Mouse (Mus musculus): ENCODE data around the gene Tmem217.

The Tmem217 gene

DNA sequence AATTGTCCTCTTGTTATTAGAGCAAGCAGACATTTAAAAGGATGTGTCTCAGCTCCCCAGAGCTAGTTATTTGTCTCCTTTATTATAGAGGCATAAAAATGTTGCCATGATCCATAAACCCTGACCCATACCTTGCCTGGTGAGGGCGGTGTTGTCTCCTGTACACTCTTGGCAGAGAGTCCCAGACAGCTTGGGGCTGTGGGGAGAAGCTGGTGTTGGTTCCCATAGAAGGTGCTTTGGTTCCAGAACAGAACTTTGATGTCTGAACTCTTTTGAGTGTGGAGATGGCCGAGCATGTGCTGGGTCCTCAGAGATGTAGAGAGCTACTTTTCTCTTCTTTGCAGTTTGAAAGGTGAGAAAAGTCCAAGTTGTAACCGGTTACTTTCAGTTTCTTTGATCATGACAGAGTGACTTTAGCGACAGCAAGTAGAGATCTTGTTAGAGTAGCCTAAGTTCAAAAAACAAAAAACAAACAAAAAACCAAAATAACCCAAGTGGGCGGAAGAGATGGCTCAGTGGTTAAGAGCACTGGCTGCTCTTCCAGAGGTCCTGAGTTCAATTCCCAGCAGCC is at the start of gene Tmem217:
Gene Tmem217 (minus strand): TSS at position 224 of the 571 bp plus-strand sequence.
- no peak for DNase-seq

DNA sequence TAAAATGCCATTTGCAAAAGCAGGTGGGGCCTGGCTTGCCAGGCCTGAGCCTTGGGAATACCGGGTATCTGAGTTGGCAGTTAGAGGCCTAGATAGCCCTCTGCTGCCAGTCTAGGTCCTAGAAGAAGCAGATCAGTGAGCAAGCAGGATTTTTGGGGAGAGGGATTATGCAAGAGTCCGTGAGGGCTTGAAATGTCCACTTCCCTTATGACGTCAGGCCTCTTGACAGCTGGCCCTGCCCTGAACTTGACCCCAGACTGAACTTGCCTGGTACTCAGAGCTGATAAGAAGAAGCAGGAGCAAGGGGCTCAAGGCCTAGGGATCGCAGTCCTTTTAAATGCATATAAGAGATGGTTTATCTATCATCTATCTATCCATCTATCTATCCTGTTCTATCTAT is 49.2 kb upstream of the Tmem217 start:
- DNase-seq, result peak; percentile 39

GRCm38 (mm10) chr17:29599537-29599936 is 47.4 kb upstream of the Tmem217 start:
- peak; percentile 59 for DNase-seq

DNA sequence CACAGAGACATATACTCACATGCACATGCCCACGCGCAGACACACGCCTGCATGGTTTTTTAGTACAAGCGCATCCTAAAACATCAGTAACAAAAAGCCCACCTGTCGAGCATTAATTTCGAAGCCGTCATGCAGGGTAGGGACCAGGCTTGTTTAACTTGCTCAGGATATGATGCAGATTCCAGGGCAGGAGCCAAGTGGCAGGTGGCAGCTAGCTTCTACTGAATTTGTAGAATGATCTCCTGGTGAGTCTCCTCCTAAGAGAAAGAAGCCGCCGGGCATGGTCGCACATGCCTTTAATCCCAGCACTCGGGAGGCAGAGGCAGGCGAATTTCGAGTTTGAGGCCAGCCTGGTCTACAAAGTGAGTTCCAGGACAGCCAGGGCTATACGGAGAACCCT is 46.9 kb upstream of the Tmem217 start:
- no peak for DNase-seq

DNA sequence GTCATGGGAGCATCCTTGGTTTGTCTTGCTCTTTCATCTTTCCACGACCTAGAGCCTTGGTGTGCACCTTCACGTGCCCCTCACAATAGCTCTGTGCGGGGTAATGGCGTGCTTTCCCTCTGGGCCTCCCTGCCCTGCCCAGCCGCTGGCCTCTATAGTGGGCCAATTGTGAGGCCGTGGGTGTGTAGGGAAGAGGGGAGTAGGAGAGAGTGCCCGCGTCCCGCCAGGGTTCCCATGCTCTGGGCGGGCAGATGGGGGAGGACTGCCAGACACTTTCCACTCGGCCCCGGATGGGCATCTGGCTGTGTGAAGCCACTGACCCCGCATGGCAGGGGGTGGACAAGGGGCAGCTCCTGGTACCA is 44.6 kb upstream of the Tmem217 start:
- no peak for DNase-seq

DNA sequence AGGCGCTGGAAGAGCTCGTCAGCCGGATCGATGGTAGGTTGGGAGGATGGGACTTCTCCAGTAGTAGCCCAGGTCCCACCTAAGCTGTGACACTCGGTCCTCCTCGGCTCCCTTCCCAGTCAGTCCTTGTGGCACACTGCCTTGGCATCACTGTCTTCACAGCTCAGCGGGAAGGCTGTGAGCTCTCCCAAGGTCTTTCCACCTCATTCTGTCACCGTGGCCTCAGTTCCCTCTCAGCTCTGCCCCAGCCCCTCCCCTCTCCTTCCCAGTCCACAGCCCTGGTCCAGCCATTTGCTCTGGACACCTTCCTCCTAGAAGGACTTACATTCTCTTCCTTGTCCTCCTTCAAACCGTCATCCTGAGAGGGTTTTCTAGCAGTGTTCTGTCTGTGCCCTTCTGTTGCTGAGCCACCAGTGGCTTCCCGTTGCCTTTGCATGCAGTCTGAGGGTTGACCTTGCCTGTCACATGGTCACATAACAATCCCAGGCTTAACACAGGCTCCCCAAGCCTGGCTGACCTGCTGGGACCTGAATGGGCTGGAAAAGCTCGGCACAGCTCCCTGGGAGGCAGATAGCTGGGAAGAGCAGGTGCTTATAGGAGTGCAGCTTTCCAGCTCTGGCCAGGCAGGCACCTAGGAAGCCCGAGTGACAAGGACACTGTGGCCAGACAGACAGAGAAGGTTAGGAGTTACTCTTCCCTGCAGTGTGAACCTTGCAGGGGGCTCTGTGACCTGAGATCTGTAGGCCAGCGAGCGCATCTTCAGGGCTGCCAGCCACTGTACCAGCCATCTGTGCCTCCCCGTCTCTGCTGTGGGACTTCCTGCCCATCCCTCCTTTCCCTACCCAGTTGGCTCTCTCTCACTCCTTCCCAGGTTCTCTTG is 43.9 kb upstream of the Tmem217 start:
- peak; percentile 38 for DNase-seq

- no peak for DNase-seq
Observed at GRCm38 (mm10) chr17:29589221-29589898, 37.2 kb upstream of the Tmem217 start.

- no peak for DNase-seq
Observed at GRCm38 (mm10) chr17:29586921-29587320, 34.7 kb upstream of the Tmem217 start.

DNA sequence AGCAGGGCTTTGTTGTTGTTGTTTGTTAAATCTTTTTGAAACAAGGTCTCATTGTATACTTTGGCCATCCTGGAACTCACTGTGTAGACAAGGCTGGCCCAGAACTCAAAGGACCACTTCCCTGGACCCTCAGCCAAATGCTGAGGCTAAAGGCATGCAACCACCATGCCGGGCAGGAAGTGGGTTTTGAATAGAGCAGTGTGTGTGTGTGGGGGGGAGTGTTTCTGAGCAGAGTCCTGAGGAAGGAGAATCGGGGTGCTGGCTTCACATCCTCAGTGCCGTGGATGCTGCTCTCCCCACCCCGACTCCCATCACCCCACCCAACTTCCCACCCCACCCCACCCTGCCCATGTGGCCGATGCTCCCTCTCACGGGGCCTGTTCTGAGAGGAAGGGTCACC is 33.3 kb upstream of the Tmem217 start:
- no peak for DNase-seq

DNA sequence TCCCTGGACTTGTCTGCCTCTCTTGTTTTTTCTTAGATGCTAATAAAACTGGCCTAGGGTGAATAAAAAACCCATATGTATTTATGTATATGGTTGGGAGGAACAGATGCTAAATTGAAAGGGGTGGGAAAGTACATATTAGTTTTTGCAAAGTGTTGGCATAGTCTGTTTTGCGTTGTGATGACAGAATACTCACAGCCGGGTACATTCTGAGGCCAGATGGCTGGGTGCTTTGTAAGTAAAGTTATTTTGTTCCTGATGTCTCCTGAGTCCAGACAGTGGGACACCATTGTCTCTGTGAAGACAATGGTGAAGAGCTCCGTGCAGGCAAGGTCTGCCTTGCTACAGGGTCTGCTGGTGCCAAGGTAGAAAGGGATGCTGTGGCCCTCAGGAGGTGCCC is 32.6 kb upstream of the Tmem217 start:
- DNase-seq, result no peak

DNA sequence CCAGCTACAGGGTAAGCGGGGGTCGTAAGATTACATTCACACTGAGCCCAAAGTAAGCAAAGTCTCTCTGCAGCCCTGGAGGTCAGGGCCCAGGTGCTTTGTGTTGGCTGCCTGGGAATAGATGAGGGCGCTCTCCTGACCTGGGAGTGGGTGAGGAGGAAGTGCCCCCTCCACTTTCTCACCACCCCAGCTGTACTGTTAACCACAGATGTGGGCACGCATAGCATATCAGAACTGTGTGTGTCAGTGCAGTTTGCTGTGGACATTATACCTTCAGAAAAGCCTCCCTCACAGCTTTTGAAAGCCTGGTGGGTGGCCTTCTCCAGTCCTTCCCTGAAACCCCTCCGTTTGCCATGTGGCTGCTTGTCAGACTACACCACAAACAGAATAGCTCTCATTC is 32.1 kb upstream of the Tmem217 start:
- no peak for DNase-seq

DNA sequence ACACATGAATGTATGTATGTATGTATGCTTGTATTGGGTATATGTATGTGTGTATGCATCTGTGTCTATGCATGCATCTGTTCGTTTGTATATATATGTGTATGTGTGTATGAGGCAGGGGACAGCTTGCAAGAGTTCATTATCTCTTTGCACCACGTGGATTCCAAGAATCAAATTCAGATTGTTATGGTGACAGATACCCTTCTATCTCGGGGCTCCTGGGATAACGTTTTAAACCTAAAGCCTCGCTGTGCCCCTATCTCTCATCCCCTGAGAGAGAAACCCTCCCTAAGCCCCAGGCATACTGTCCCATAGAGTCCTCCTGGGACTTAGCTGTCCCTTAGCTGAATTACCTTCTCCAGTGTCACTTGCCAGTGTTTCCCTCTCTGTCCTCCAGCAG is 31.4 kb upstream of the Tmem217 start:
- DNase-seq, result no peak

DNA sequence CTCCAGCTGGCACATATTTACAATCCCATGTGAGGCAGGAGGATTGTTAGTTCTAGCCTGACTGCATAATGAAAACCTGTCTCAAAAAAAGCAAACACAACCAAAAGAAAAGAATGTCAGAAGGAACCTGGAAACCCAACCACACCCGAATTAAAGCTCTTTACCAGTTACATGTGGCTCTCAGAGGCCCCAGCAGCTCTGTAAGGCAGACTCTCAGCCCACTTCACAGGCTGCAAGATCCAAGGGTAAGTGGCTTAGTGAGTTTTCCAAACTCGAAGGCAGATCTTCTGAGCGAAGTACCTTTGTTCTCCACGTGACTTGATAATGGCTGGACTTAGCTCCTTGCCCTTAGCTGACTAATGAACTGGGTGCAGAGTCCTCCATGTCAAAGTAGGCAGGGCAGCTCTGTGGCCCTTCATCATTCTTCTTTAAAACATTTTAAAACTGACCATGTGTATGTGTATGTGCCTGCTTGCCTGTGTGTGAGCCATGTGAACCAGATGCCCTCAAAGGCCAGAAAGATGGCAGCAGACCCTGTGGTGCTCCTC is 27.5 kb upstream of the Tmem217 start:
- DNase-seq, result peak; percentile 84

DNA sequence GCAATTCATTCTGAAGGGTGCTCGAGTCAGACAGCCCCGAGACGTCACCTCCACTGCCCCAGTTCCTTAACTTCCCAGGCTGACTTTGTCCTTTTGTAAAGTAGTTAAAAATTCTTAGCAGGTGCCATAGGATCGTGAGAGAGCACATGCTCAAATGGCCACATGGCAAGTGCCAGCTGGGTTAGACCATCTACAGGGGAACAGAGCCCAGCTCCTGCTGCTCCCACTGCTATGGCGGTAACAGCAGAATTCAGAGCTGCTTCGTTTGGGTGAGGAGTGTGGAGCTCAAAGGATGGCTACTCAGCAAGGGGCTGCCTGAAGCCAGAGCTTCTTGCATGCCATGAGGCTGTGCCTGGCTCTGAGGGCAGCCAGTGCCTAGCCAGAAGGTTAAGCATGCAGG is 17.6 kb upstream of the Tmem217 start:
- no peak for DNase-seq

DNA sequence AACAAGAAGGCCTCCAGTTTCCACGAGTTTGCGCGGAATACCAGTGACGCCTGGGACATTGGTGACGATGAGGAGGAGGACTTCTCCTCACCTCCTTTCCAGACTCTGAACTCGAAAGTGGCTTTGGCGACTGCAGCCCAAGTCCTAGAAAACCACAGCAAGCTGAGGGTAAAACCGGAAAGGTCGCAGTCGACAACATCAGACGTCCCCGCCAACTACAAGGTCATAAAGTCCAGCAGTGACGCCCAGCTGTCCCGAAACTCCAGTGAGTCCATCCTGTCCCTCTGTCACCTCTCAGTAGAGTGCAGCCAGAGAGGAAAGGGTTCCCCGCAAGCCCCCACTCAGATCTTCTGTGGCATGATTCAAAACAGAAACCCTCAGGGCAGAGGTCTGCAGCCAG is 16.2 kb upstream of the Tmem217 start:
- peak; percentile 41 for DNase-seq

GRCm38 (mm10) chr17:29565521-29565920 is 13.3 kb upstream of the Tmem217 start:
- DNase-seq, result no peak

DNA sequence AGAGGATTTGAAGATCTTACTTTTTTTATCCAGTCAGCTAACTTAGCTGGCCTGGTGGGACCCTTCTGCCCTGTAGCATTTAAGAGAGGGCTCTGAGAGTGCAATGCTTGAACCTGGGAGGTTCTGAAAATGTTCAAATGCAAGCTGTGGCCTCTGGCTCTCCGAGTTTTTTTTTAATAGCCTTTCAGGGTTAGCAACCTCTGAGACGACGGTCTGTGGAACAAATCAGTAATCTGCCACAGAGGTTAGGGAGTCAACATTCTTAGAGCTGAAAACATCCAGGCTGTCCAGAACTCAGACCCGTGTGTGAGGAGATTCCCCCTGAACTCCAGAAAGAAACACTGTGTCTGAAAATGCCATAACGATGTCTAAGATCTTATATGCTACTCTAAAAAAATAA is 6.3 kb upstream of the Tmem217 start:
- peak; percentile 49 for DNase-seq

GRCm38 (mm10) chr17:29556893-29557292 is 4.7 kb upstream of the Tmem217 start:
- DNase-seq, result no peak

DNA sequence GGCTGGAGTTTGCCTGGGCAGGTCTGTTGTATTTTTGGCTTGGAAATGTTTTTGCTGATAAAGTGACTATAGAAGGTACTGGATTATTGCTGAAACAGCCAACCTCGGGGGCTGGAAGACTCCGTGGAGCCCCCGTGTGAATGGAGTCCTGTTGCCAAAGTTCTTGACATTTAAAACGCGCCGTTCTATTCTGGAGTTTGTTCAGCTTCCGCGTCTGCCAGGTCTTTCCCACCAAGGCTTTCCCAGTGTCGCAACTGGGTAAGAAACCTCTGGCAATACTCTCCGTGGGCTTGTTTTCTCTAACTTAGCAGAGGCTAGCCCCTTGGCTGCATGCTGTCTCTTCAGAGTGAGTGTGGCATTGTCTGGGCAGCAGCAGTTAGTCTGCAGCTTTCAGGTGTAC is 4.3 kb upstream of the Tmem217 start:
- no peak for DNase-seq

- DNase-seq, result no peak
Observed at GRCm38 (mm10) chr17:29554176-29554575, 2.0 kb upstream of the Tmem217 start.

DNA sequence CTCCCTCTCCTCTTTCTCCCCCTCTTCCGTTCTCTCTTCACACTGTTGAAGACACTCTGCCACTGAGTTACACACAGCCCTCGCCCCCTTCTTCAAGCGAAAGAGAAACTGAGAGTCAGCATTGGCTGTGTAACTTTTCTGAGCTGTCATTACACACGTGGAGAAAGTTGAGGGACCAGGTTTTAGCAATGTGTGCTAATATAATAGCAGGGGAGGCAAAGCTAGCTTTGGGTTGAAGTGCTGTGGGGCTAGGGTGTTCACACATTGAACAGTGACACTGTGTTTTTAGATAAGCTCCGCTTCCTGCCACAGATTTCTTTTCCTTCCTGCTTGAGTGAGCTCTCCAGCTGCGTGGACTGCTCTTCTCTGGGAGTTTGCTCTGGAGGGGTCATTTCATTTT is 1.2 kb downstream of the Tmem217 start:
- no peak for DNase-seq

GRCm38 (mm10) chr17:29549543-29550428 is 2.4 kb downstream of the Tmem217 start, which contains the start of the genes Gm17657 and Tbc1d22b:
TSS of gene Gm17657 (minus strand) at chr17:29549638.
TSS of gene Tbc1d22b (plus strand) at chr17:29549785.
- DNase-seq, result peak; percentile 97

DNA sequence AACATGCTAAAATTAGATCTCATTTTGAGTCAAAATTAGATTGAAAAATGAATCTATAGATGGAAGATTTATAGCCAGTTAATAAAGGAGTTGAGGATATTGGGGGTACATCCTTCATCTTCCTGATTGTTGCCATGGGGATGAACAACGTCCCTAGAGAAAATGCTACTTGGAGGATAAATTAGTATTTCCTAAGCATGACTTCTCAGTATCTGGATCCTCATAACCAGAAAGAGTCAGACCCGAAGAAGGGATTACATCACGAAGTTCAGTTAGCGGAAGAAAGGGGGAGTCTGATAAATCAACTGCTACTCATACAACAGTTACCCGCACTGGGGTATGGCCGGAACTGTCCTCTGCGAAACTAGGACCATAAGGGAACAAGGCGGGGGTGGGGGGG is 3.2 kb downstream of the Tmem217 start:
- DNase-seq, result no peak
